Mouse (Mus musculus) hindbrain, postnatal 0 days (tissue): Measurements from ENCODE around the gene Kirrel3. TPM values are rescaled to one million over a fixed set of nuclear protein-coding genes. Genes with fewer than 3 reads are reported as not detected.

Experiments used
- ATAC-seq: fragments of 200-750 bp; cut with Nextera tagmentation; 2 replicates; pipeline ENCODE4 v1.8.0; 2017; ENCODE audit warnings: mild to moderate bottlenecking, moderate TSS enrichment, moderate library complexity
- DNase-seq: peaks from one replicate; pipeline ENCODE4 v3.0.0-alpha.2; 2015; ENCODE audit warnings: low spot score
- H3K27ac ChIP-seq: fragments of 300-500 bp; sonication (generic); 2 replicates; pipeline ENCODE4 v1.5.1; 2014; ENCODE audit warnings: mild to moderate bottlenecking
- H3K27me3 ChIP-seq: fragments of 300-500 bp; sonication (generic); 2 replicates; pipeline ENCODE4 v1.6.1; 2014; ENCODE audit warnings: low read length, mixed read lengths; ENCODE audit not compliant: insufficient read depth
- H3K36me3 ChIP-seq: fragments of 300-500 bp; sonication (generic); 2 replicates; pipeline ENCODE4 v1.6.1; 2014; ENCODE audit warnings: low read length, mixed read lengths; ENCODE audit not compliant: insufficient read depth
- H3K4me1 ChIP-seq: fragments of 300-500 bp; sonication (generic); 2 replicates; pipeline ENCODE4 v1.6.1; 2014; ENCODE audit warnings: antibody characterized with exemption, low read length, mixed read lengths; ENCODE audit not compliant: insufficient read depth
- H3K4me2 ChIP-seq: fragments of 300-500 bp; sonication (generic); 2 replicates; pipeline ENCODE4 v1.6.1; 2014; ENCODE audit warnings: low read depth, mild to moderate bottlenecking, low read length, moderate library complexity, mixed read lengths
- H3K4me3 ChIP-seq: fragments of 300-500 bp; sonication (generic); 2 replicates; pipeline ENCODE4 v1.5.1; 2014; ENCODE audit warnings: low read length
- H3K9ac ChIP-seq: fragments of 300-500 bp; sonication (generic); replicated peaks from 2 replicates; pipeline ENCODE4 v1.6.1; 2014; ENCODE audit warnings: mild to moderate bottlenecking, low read length, moderate library complexity, mixed read lengths
- H3K9me3 ChIP-seq: fragments of 300-500 bp; sonication (generic); 2 replicates; pipeline ENCODE4 v1.6.1; 2016; ENCODE audit warnings: low read length, mixed read lengths
- CTCF ChIP-seq: IDR thresholded peaks from 2 replicates; pipeline ENCODE4 v1.5.1; 2016; ENCODE audit warnings: antibody characterized with exemption, control low read depth, low read depth
- WGBS: fragments of 180-500 bp; shearing (Covaris S2); extraction: QIAGEN DNeasy Blood & Tissue Kit; methylation state at CpG from one replicate; pipeline ENCODE4 v1.1.7; 2014; 5-methylcytosine and 5-hydroxymethylcytosine counted together
- polyA plus RNA-seq: library from polyadenylated mRNA; unstranded; fragments of >200 nt; fragmentation: Nextera tagmentation; extraction: Ambion mirVana; gene quantifications from 2 replicates; pipeline ENCODE4 v1.2.1, GENCODE M21; 2015
- total RNA-seq: library from RNA; depleted of rRNA; stranded (reverse); fragments of >200 nt; gene quantifications from 2 replicates; pipeline ENCODE4 v1.2.3, GENCODE M21; 2014

Kirrel3 gene
- total and polyA plus RNA-seq, 2 experiments from 2014 or later: 40.6 to 44.9 TPM

- no peak overlapping the region for H3K9ac ChIP-seq
- 69% methylated on average over 6 of the region's 6 CpGs for WGBS
- H3K27me3 ChIP-seq: no peaks in the 10 kb centered on the region
- no peak overlapping the region for H3K4me3 ChIP-seq
- H3K4me1 ChIP-seq: peaks cover 5% of the 10 kb centered on the region; the same call in 1 of the 2 replicates
- no peak for TF ChIP-seq CTCF
- no peak overlapping the region for H3K27ac ChIP-seq
- ATAC-seq (no peak), DNase-seq (no peak)
- H3K9me3 ChIP-seq: no peaks in the 10 kb centered on the region
- H3K36me3 ChIP-seq: no peaks in the 10 kb centered on the region
- H3K4me2 ChIP-seq: no peak overlapping the region
These were observed 247.9 kb downstream of the Kirrel3 start for GRCm38 (mm10) chr9:34733579-34733978.

GRCm38 (mm10) chr9:34734991-34735390 lies 249.3 kb downstream of the Kirrel3 start:
- H3K4me2 ChIP-seq: no peak overlapping the region
- 83% methylated on average over 4 of the region's 4 CpGs for WGBS
- DNase-seq (no peak), ATAC-seq (no peak)
- no peak overlapping the region for H3K9ac ChIP-seq
- H3K36me3 ChIP-seq: no peaks in the 10 kb centered on the region
- H3K27ac ChIP-seq: no peak overlapping the region
- H3K27me3 ChIP-seq: no peaks in the 10 kb centered on the region
- no peak for TF ChIP-seq CTCF
- no peak overlapping the region for H3K4me3 ChIP-seq
- H3K4me1 ChIP-seq: peaks cover 9% of the 10 kb centered on the region
- no peaks in the 10 kb centered on the region for H3K9me3 ChIP-seq

- DNase-seq: peak; percentile 46
- H3K36me3 ChIP-seq: no peaks in the 10 kb centered on the region
These were observed 253.7 kb downstream of the Kirrel3 start for GRCm38 (mm10) chr9:34739431-34739830.

GRCm38 (mm10) chr9:34740814-34741213 lies 255.1 kb downstream of the Kirrel3 start:
- DNase-seq: no peak
- Histone ChIP-seq H3K36me3 (no peaks in the 10 kb centered on the region), H3K9ac (no peak overlapping the region), H3K9me3 (no peaks in the 10 kb centered on the region), H3K4me3 (no peak overlapping the region), H3K4me1 (peaks cover 4% of the 10 kb centered on the region; the same call in 1 of the 2 replicates), H3K27ac (no peak overlapping the region), H3K4me2 (no peak overlapping the region), H3K27me3 (no peaks in the 10 kb centered on the region)
- no peak for ATAC-seq
- TF ChIP-seq CTCF: no peak
- 77% methylated on average over 3 of the region's 3 CpGs for WGBS

More at GRCm38 (mm10) chr9:34739431-34739830, 253.7 kb downstream of the Kirrel3 start:
- 35% methylated on average over 5 of the region's 5 CpGs for WGBS
- TF ChIP-seq CTCF: peak; percentile 28; the same call in 1 of the 2 replicates
- Histone ChIP-seq H3K27me3 (no peaks in the 10 kb centered on the region), H3K9ac (no peak overlapping the region), H3K9me3 (no peaks in the 10 kb centered on the region), H3K4me2 (no peak overlapping the region), H3K4me1 (peaks cover 4% of the 10 kb centered on the region; the same call in 1 of the 2 replicates), H3K27ac (no peak overlapping the region), H3K4me3 (no peak overlapping the region)
- no peak for ATAC-seq

GRCm38 (mm10) chr9:34748003-34748402 lies 262.3 kb downstream of the Kirrel3 start:
- H3K27ac ChIP-seq: no peak overlapping the region
- H3K4me2 ChIP-seq: no peak overlapping the region
- H3K4me1 ChIP-seq: peaks cover 5% of the 10 kb centered on the region; the same call in 1 of the 2 replicates
- 0 out of 2 replicates have a peak, but pooled peaks have one; percentile 38 for ATAC-seq
- H3K9ac ChIP-seq: no peak overlapping the region
- TF ChIP-seq CTCF: peak; percentile 76
- H3K9me3 ChIP-seq: no peaks in the 10 kb centered on the region
- H3K36me3 ChIP-seq: no peaks in the 10 kb centered on the region
- peak; percentile 61 for DNase-seq
- H3K4me3 ChIP-seq: no peak overlapping the region
- no peaks in the 10 kb centered on the region for H3K27me3 ChIP-seq
- 39% methylated on average over 2 of the region's 2 CpGs for WGBS

GRCm38 (mm10) chr9:34749161-34749560 lies 263.5 kb downstream of the Kirrel3 start:
- no peak for TF ChIP-seq CTCF

GRCm38 (mm10) chr9:34749877-34750276 lies 264.2 kb downstream of the Kirrel3 start:
- Histone ChIP-seq H3K9me3 (no peaks in the 10 kb centered on the region), H3K4me2 (no peak overlapping the region), H3K27me3 (no peaks in the 10 kb centered on the region), H3K36me3 (no peaks in the 10 kb centered on the region), H3K9ac (no peak overlapping the region), H3K4me3 (no peak overlapping the region), H3K27ac (no peak overlapping the region), H3K4me1 (peaks cover 5% of the 10 kb centered on the region; the same call in 1 of the 2 replicates)
- no peak for TF ChIP-seq CTCF
- peak; percentile 45; the same call in 1 of the 2 replicates for ATAC-seq
- WGBS: 27% methylated on average over 4 of the region's 4 CpGs
- peak; percentile 50 for DNase-seq

More at GRCm38 (mm10) chr9:34749161-34749560, 263.5 kb downstream of the Kirrel3 start:
- ATAC-seq (no peak), DNase-seq (no peak)
- H3K4me3 ChIP-seq: no peak overlapping the region
- H3K36me3 ChIP-seq: no peaks in the 10 kb centered on the region
- H3K9me3 ChIP-seq: no peaks in the 10 kb centered on the region
- H3K27me3 ChIP-seq: no peaks in the 10 kb centered on the region
- no peak overlapping the region for H3K4me2 ChIP-seq
- 75% methylated on average over 7 of the region's 7 CpGs for WGBS
- peaks cover 5% of the 10 kb centered on the region; the same call in 1 of the 2 replicates for H3K4me1 ChIP-seq
- H3K27ac ChIP-seq: no peak overlapping the region
- no peak overlapping the region for H3K9ac ChIP-seq
